Mouse (Mus musculus) heart, embryonic 14.5 days (tissue): ENCODE measurements around the gene Cmss1. TPM values are rescaled to one million over a fixed set of nuclear protein-coding genes. Genes with fewer than 3 reads are reported as not detected.

Experiments
- ATAC-seq: fragments of 200-750 bp; cut with Nextera tagmentation; 2 replicates; pipeline ENCODE4 v1.8.0; 2017; ENCODE audit warnings: low read depth, moderate TSS enrichment; ENCODE audit not compliant: insufficient number of reproducible peaks, insufficient read depth, low FRiP score
- H3K27ac ChIP-seq, 2 experiments: fragments of 200-500 bp in 1 of 2; fragments of 300-500 bp in 1 of 2; sonication (generic) in 1 of 2; replicated peaks in 1 of 2; 2 replicates each; pipeline ENCODE4 v1.5.1; 2012 to 2014; ENCODE audit warnings: low read depth in 2 of 2, low read length in 2 of 2, control low read depth in 1 of 2, mild to moderate bottlenecking in 1 of 2, mixed read lengths in 1 of 2; ENCODE audit not compliant: control insufficient read depth in 1 of 2, insufficient read depth in 1 of 2
- H3K27me3 ChIP-seq: fragments of 300-500 bp; sonication (generic); 2 replicates; pipeline ENCODE4 v1.6.1; 2014; ENCODE audit warnings: mild to moderate bottlenecking, low read length, control low read depth; ENCODE audit not compliant: control insufficient read depth, insufficient read depth
- H3K36me3 ChIP-seq: fragments of 300-500 bp; sonication (generic); 2 replicates; pipeline ENCODE4 v1.6.1; 2014; ENCODE audit warnings: mild to moderate bottlenecking, control low read depth, low read length, mixed read lengths; ENCODE audit not compliant: control insufficient read depth, insufficient read depth
- H3K4me1 ChIP-seq, 2 experiments: fragments of 200-500 bp in 1 of 2; fragments of 300-500 bp in 1 of 2; sonication (generic) in 1 of 2; 2 replicates each; pipeline ENCODE4 v1.6.1; 2012 to 2014; ENCODE audit warnings: low read length in 2 of 2, control low read depth in 1 of 2, mixed read lengths in 1 of 2; ENCODE audit not compliant: control insufficient read depth in 2 of 2, insufficient read depth in 2 of 2
- H3K4me2 ChIP-seq: fragments of 300-500 bp; sonication (generic); 2 replicates; pipeline ENCODE4 v1.6.1; 2014; ENCODE audit warnings: mild to moderate bottlenecking, low read length
- H3K4me3 ChIP-seq, 2 experiments: fragments of 200-500 bp in 1 of 2; fragments of 300-500 bp in 1 of 2; sonication (generic) in 1 of 2; 2 replicates each; pipeline ENCODE4 v1.5.1; 2012 to 2014; ENCODE audit warnings: low read length in 2 of 2, mild to moderate bottlenecking in 2 of 2, control low read depth in 1 of 2, low read depth in 1 of 2, moderate library complexity in 1 of 2; ENCODE audit not compliant: control insufficient read depth in 1 of 2, insufficient read depth in 1 of 2
- H3K9ac ChIP-seq: fragments of 300-500 bp; sonication (generic); 2 replicates; pipeline ENCODE4 v1.6.1; 2014; ENCODE audit warnings: mild to moderate bottlenecking, low read length
- H3K9me3 ChIP-seq: fragments of 300-500 bp; sonication (generic); 2 replicates; pipeline ENCODE4 v1.6.1; 2016; ENCODE audit warnings: low read length, control low read depth; ENCODE audit not compliant: control insufficient read depth
- WGBS: fragments of 180-500 bp; shearing (Covaris S2); extraction: QIAGEN DNeasy Blood & Tissue Kit; methylation state at CpG from one replicate; pipeline ENCODE4 v1.1.7; 2014; 5-methylcytosine and 5-hydroxymethylcytosine counted together
- polyA plus RNA-seq: library from polyadenylated mRNA; unstranded; fragments of >200 nt; fragmentation: Nextera tagmentation; extraction: Ambion mirVana; gene quantifications from 2 replicates; pipeline ENCODE4 v1.2.1, GENCODE M21; 2014

Gene Cmss1
- polyA plus RNA-seq, 1 experiment from 2014 or later: 35.1 TPM

DNA sequence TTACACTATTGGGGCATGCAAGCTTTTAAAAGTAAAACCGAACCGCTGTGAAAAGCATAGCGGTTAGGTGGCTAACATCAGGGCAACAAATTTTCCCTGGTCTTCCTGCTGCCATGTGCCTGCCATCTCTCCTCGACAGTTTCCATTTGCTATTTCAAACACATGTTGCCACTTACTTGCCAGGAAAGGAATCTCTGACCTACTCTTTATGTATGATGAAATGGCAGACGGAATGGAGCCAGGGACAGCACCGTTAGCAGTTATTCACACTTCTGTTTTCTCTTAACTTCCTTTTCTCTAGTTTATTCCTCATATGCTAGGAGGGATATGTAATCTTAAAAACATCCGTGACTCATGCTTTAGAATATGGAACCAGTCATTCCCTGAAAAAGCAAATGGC is 70.2 kb downstream of the Cmss1 start:
- H3K27me3 ChIP-seq: no peaks in the 10 kb centered on the region
- no peak overlapping the region for H3K4me2 ChIP-seq
- no peaks in the 10 kb centered on the region for H3K36me3 ChIP-seq
- WGBS: 69% methylated on average over 7 of the region's 7 CpGs
- no peak overlapping the region for H3K4me3 ChIP-seq
- no peak for ATAC-seq
- H3K4me1 ChIP-seq: peaks cover 2% of the 10 kb centered on the region in 2 experiments; a peak in 1 of 4 replicates
- H3K9me3 ChIP-seq: no peaks in the 10 kb centered on the region
- no peak overlapping the region for H3K9ac ChIP-seq
- peak overlapping the region in 1 of 2 experiments; percentile 65; a peak in 3 of 4 replicates for H3K27ac ChIP-seq

DNA sequence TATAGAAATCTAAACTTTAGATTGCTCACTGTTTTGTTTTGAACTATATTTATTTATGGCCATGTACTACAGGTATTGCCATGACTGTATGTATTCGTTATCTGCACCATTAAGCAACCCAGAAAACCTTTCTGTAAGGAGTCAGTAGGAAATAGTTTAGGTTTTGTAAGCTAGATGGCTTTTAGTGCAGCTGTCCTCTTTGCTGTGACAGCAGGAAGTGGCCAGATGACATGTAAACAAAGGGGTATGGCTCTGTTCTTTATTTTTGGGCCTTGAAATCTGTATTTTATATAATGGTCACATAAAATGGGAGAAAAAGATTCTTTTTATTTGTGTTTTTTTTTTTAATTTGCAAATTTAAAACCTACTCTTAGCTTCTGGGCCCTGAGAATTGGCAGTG is 71.9 kb downstream of the Cmss1 start:
- H3K9me3 ChIP-seq: no peaks in the 10 kb centered on the region
- no peak overlapping the region for H3K4me3 ChIP-seq
- no peak overlapping the region for H3K4me2 ChIP-seq
- no peak overlapping the region for H3K27ac ChIP-seq
- 74% methylated on average over 1 of the region's 1 CpGs for WGBS
- H3K9ac ChIP-seq: no peak overlapping the region
- H3K36me3 ChIP-seq: no peaks in the 10 kb centered on the region
- no peaks in the 10 kb centered on the region for H3K27me3 ChIP-seq
- ATAC-seq: no peak
- peaks cover 2 to 5% of the 10 kb centered on the region in 2 experiments; a peak in 1 of 4 replicates for H3K4me1 ChIP-seq

- Histone ChIP-seq H3K27ac (no peak overlapping the region), H3K36me3 (no peaks in the 10 kb centered on the region), H3K9ac (no peak overlapping the region), H3K4me3 (no peak overlapping the region), H3K4me2 (no peak overlapping the region), H3K9me3 (no peaks in the 10 kb centered on the region), H3K4me1 (peaks cover 2 to 5% of the 10 kb centered on the region in 2 experiments; a peak in 1 of 4 replicates), H3K27me3 (no peaks in the 10 kb centered on the region)
- ATAC-seq: no peak
- WGBS: 78% methylated on average over 1 of the region's 1 CpGs
These were observed 72.3 kb downstream of the Cmss1 start for GRCm38 (mm10) chr16:57534365-57534764.

GRCm38 (mm10) chr16:57532081-57532493 is 74.6 kb downstream of the Cmss1 start:
- Histone ChIP-seq H3K9me3 (no peaks in the 10 kb centered on the region), H3K36me3 (no peaks in the 10 kb centered on the region), H3K9ac (no peak overlapping the region), H3K4me3 (no peak overlapping the region), H3K27me3 (no peaks in the 10 kb centered on the region), H3K27ac (0 out of 4 replicates have a peak overlapping the region, but pooled peaks of 1 of the 2 experiments have one; percentile 14), H3K4me2 (no peak overlapping the region), H3K4me1 (peaks cover 7 to 21% of the 10 kb centered on the region in 2 experiments)
- ATAC-seq: no peak
- 57% methylated on average over 6 of the region's 6 CpGs for WGBS

GRCm38 (mm10) chr16:57530547-57530946 is 76.1 kb downstream of the Cmss1 start:
- WGBS: 83% methylated on average over 4 of the region's 4 CpGs
- Histone ChIP-seq H3K9me3 (no peaks in the 10 kb centered on the region), H3K4me1 (peaks cover 7 to 33% of the 10 kb centered on the region in 2 experiments), H3K9ac (no peak overlapping the region), H3K36me3 (no peaks in the 10 kb centered on the region), H3K27ac (no peak overlapping the region), H3K4me3 (no peak overlapping the region), H3K4me2 (no peak overlapping the region), H3K27me3 (no peaks in the 10 kb centered on the region)
- no peak for ATAC-seq

DNA sequence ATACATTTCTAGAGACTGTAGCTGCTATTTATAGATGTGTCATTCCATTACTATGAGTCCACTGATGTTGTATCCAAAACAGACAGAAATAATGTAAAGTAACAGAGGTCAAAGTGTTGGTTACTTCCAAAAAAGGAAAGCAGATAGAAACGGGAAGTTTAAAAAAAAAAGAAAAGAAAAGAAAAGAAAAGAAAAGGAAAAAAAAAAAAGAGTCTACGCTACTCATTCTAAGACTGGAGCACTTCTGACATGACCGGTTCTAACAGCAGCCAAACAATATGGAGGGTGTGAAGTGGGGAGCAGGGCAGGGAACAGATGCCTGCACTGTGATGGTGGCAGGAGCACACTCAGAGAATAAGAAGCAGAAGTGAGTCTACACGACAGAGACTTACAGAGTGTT is 78.2 kb downstream of the Cmss1 start:
- ATAC-seq: no peak
- 62% methylated on average over 4 of the region's 4 CpGs for WGBS
- Histone ChIP-seq H3K9ac (no peak overlapping the region), H3K9me3 (no peaks in the 10 kb centered on the region), H3K27ac (peak overlapping the region; percentile 30 to 64; a peak in 3 of 4 replicates), H3K4me3 (no peak overlapping the region), H3K4me1 (peaks cover 7 to 34% of the 10 kb centered on the region in 2 experiments), H3K27me3 (no peaks in the 10 kb centered on the region), H3K4me2 (no peak overlapping the region), H3K36me3 (no peaks in the 10 kb centered on the region)

DNA sequence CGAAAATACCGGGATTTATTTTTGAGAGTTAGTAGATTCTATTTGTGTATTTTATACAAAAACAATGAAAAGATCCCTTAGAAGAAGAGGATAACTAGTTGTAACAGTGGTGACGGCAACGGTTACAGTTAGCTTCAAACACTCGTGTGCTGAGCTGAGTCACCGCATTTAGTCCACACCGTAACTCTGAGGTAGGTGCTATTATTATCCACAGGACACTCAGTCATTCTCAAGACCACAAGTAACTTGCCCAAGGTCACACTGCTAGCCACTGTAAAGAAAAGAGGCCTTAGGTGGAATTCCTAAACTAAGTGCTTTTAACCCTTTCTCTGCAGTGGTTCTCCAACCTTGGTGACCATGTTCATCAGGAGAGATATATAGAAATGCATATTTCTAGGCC is 79.8 kb downstream of the Cmss1 start:
- no peak overlapping the region for H3K9ac ChIP-seq
- peaks cover 7 to 34% of the 10 kb centered on the region in 2 experiments for H3K4me1 ChIP-seq
- WGBS: 48% methylated on average over 7 of the region's 7 CpGs
- H3K4me3 ChIP-seq: no peak overlapping the region
- H3K36me3 ChIP-seq: no peaks in the 10 kb centered on the region
- no peaks in the 10 kb centered on the region for H3K9me3 ChIP-seq
- ATAC-seq: no peak
- no peaks in the 10 kb centered on the region for H3K27me3 ChIP-seq
- H3K4me2 ChIP-seq: no peak overlapping the region
- peak overlapping the region; percentile 58 to 82 for H3K27ac ChIP-seq

DNA sequence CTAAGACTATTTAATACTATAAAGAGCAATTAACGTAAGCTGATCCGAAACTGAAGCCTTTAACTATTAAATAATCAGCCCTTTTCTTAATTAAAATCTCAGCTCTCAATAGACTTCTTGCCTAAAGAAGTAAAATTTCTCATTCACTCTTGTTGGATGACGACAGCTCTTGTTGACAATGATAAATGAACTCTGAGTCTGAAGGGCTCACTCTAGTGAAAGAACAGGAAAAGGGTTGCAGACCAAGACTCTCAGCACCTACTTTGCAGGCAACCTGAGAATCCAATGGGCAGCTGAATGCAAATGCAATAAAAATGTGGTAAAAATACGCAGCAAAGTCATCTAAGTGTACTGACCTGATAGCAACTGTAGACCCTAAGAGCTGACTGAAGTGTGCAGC is 81.2 kb downstream of the Cmss1 start:
- 67% methylated on average over 4 of the region's 4 CpGs for WGBS
- no peak for ATAC-seq
- Histone ChIP-seq H3K4me3 (no peak overlapping the region), H3K4me2 (no peak overlapping the region), H3K9ac (no peak overlapping the region), H3K9me3 (no peaks in the 10 kb centered on the region), H3K4me1 (peaks cover 7 to 31% of the 10 kb centered on the region in 2 experiments), H3K36me3 (no peaks in the 10 kb centered on the region), H3K27ac (no peak overlapping the region), H3K27me3 (no peaks in the 10 kb centered on the region)
